Mouse (Mus musculus) left cerebral cortex, postnatal 10 days (tissue): ENCODE results near the gene Wnt1. TPM values are rescaled to one million over a fixed set of nuclear protein-coding genes. Genes with fewer than 3 reads are reported as not detected.
A peak's percentile ranks its signal among the peaks of the same experiment; 100 is the strongest.

ENCODE experiments used
- DNase-seq, 2 experiments: peaks; one replicate each; pipeline ENCODE4 v3.0.0; 2021 to 2022; ENCODE audit warnings: low spot score in 2 of 2, mixed read lengths in 1 of 2; ENCODE audit errors: extremely low spot score in 1 of 2
- intact Hi-C: fragments of 180-260 bp; cut with DNase I; formaldehyde crosslinking; loops from one replicate; pipeline ENCODE4 v1.15.1; 2025
- total RNA-seq, 2 experiments: library from RNA; stranded (reverse); gene quantifications; 2 replicates each; pipeline ENCODE4 v1.2.3; 2021

Wnt1 gene
- total RNA-seq, 2 experiments from 2014 or later, result not detected

DNA sequence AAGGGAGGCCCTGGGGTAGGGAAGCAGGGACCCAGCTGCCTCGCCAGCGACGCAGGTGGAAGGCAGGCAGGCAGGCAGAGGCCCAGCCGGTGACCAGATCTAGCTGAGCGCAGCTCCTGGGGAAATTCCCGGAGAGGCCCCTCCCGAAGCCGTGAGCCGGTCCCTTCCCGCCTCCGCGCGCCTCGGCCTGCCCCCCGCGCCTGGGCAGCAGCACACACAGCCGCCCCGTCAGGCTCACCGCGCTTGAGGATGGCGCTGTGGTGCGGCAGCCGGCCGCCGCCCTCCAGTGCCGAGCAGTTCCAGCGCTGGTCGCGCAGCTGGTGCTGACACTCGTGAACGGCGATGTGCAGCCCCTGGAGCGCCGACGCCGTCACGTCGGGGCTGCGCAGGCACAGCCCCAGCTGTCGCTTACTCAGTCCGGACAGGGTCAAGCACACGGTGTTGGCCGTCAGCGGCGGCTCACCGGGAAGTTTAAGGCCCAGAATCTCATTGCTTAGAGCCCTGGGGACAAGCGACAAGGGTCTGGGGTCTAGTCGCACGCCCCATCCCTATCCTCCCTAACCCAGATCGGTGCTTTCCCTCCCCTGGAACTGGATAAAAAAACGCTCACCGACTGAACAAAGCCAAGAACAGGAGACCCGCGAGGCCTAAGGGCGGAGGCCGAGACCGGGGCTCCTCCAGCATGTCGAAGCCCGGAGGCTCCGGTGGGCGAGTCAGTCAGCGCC lies 13.2 kb upstream of the Wnt1 start:
- peak in 1 of 2 experiments; percentile 47 for DNase-seq
- intact Hi-C loops, result no loop called here

- no peak for DNase-seq
- intact Hi-C loops, result no loop called here
Observed at GRCm38 (mm10) chr15:98777005-98777616, 12.5 kb upstream of the Wnt1 start.

GRCm38 (mm10) chr15:98777762-98778161 lies 11.9 kb upstream of the Wnt1 start, which contains the start of gene Wnt10b:
TSS of gene Wnt10b (minus strand) at chr15:98778150.
- no peak for DNase-seq
- intact Hi-C loops, result no loop called here

DNA sequence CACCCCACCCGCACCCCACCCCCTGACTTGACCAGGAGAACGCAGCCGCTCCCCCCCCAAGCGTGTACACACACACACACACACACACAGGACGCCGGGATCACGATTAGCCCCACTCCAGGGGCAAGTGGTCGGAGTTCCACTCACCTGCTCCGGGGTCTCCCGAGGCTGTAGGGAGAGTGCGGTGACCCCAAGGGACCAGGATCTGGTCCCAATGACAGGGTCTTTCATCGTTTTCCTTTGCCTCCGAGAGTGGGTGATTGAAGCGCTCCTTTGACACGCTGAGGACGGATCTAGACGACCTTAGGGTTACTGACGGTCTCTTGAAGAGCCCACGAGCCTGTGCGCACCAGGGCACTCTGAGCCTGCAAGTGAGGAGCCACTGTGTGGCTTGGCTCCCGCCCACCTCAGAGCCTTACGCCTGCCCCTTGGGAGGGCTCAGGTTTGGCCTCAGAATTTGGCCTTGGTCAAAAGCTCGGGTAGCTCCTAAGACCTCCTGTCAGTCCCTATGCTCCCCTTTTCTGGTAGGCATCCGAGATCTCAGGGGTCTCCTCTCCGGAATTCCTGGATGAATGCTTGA lies 11.4 kb upstream of the Wnt1 start:
- intact Hi-C loops, result no loop called here
- DNase-seq, result no peak

GRCm38 (mm10) chr15:98778806-98779205 lies 10.9 kb upstream of the Wnt1 start:
- intact Hi-C loops, result no loop called here
- DNase-seq, result no peak

- no peak for DNase-seq
- intact Hi-C loops, result no loop called here
Observed at GRCm38 (mm10) chr15:98780075-98780474, 9.6 kb upstream of the Wnt1 start.

GRCm38 (mm10) chr15:98780573-98780972 lies 9.1 kb upstream of the Wnt1 start:
- no peak for DNase-seq
- intact Hi-C loops, result no loop called here

GRCm38 (mm10) chr15:98781166-98781565 lies 8.5 kb upstream of the Wnt1 start:
- no peak for DNase-seq
- intact Hi-C loops, result no loop called here

DNA sequence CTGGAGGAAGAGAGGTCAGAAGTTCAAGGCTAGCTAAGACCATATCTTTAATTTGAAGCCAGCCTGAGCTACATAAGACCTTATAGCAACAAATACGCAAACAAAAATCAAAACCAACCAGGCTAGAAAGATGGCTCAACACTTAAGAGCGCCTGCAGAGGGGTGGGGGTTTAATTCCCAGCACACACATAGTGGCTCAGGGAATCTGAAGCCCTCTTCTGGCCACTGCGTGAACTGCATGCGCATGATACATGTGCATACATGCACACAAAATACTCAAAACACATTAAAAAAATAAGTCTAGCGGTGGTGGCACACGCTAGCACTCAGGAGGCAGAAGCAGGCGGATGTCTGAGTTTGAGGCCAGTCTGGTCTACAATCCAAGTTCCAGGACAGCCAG lies 3.9 kb upstream of the Wnt1 start:
- intact Hi-C loops, result loop anchor here (5.0 kb wide), 1 partner anchor 68 kb away; no protein-coding TSS in a partner anchor
- no peak for DNase-seq

GRCm38 (mm10) chr15:98787930-98788329 lies 1.7 kb upstream of the Wnt1 start:
- intact Hi-C loops, result loop anchor here (5.0 kb wide), 1 partner anchor 71 kb away; no protein-coding TSS in a partner anchor
- no peak for DNase-seq

GRCm38 (mm10) chr15:98788972-98789660 lies 541 bp upstream of the Wnt1 start:
- intact Hi-C loops, result loop anchor here (5.0 kb wide), 1 partner anchor 72 kb away; no protein-coding TSS in a partner anchor

GRCm38 (mm10) chr15:98790761-98791160 lies 1.1 kb downstream of the Wnt1 start:
- intact Hi-C loops, result loop anchor here (5.0 kb wide), 1 partner anchor 128 kb away; the partner anchor contains the start of gene Ddx23

More at GRCm38 (mm10) chr15:98788972-98789660, 541 bp upstream of the Wnt1 start:
- DNase-seq, result no peak

DNA sequence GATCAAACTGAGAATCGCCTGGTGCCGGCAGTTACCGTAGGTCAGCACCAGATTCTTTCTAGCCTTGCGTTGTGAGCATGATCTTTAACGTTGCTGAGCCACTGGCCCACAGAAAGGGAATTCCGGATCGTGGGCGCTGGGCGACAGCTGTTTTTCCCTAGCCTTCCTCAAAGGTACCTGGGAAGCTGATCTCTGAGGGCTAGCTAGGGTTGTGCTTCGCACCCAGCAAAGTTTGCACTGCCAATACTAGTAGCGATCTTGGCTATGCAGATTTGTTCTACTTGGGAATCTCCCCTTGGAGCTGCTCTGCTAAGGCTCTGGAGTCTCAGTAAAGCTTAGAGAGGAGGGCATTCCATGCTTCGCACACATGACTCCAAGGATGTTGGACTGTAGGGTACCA lies 1.6 kb downstream of the Wnt1 start:
- intact Hi-C loops, result loop anchor here (5.0 kb wide), 1 partner anchor 129 kb away; the partner anchor contains the start of gene Ddx23
- DNase-seq, result no peak

More at GRCm38 (mm10) chr15:98790761-98791160, 1.1 kb downstream of the Wnt1 start:
- DNase-seq, result no peak

- peak in 1 of 2 experiments; percentile 28 for DNase-seq
- intact Hi-C loops, result loop anchor here (5.0 kb wide), 1 partner anchor 129 kb away; the partner anchor contains the start of gene Ddx23
Observed at GRCm38 (mm10) chr15:98791771-98792170, 2.1 kb downstream of the Wnt1 start.

- intact Hi-C loops, result loop anchor here (5.0 kb wide), 1 partner anchor 130 kb away; the partner anchor contains the start of gene Ddx23
- DNase-seq, result peak in 1 of 2 experiments; percentile 58
Observed at GRCm38 (mm10) chr15:98792233-98793020, 2.8 kb downstream of the Wnt1 start.

GRCm38 (mm10) chr15:98793141-98793698 lies 3.6 kb downstream of the Wnt1 start:
- intact Hi-C loops, result loop anchor here (5.0 kb wide), 1 partner anchor 131 kb away; the partner anchor contains the start of gene Ddx23
- DNase-seq, result no peak

DNA sequence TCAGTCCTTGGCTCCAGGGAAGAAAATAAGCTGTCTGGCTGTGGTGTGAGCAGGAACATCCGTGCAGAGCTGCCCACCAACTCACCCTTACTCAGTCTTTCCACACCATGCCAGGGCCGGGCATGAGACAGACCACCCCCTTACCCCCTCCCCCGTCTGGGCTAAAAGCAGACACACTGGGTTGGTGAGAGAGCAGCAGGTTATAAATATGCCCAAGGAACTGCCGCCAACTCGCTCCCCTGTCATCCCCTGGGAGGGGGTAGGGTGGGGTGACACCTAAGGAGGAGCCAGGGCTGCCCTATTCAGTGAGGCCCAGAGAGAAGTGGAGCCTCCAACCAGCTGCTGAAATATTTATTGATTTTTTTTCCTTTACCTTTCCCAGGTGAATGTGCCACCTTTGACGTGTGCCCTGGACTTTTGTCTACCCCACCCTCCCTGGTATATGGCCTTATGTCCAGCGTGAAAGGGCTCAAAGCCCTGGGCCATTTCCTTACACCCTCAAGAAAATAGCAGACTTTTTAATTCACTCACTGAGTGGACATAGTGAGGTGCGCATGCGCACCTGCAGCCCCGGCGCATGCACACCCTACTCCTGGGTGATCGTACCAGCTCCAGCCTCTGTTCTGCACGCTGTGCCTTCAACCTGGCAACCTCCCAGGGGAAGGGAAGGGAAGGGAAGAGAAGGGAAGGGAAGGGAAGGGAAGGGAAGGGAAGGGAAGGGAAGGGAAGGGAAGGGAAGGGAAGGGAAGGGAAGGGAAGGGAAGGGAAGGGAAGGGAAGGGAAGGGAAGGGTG lies 7.3 kb downstream of the Wnt1 start:
- intact Hi-C loops, result loop anchor here (5.0 kb wide), 1 partner anchor 215 kb away; no protein-coding TSS in a partner anchor
- DNase-seq, result peak in 1 of 2 experiments; percentile 56
